Mouse (Mus musculus) midbrain, embryonic 16.5 days (tissue): ENCODE results near the gene Dppa5a. TPM values are rescaled to one million over a fixed set of nuclear protein-coding genes. Genes with fewer than 3 reads are reported as not detected.
"Not testable (repeated sequence)": the region's sequence is repeated elsewhere in the genome, so short reads cannot be mapped to it uniquely, and the experiment has no call there.

Experiments
- ATAC-seq: fragments of 200-750 bp; cut with Nextera tagmentation; 2 replicates; pipeline ENCODE4 v1.8.0; 2017; ENCODE audit warnings: moderate TSS enrichment
- H3K27ac ChIP-seq: fragments of 300-500 bp; sonication (generic); 2 replicates; pipeline ENCODE4 v1.5.1; 2014; ENCODE audit warnings: mild to moderate bottlenecking, low read length, mixed read lengths
- H3K27me3 ChIP-seq: fragments of 300-500 bp; sonication (generic); 2 replicates; pipeline ENCODE4 v1.6.1; 2014; ENCODE audit warnings: low read depth, low read length, mixed read lengths; ENCODE audit not compliant: control insufficient read depth, insufficient read depth
- H3K36me3 ChIP-seq: fragments of 300-500 bp; sonication (generic); 2 replicates; pipeline ENCODE4 v1.6.1; 2014; ENCODE audit warnings: mild to moderate bottlenecking, low read length, moderate library complexity, mixed read lengths; ENCODE audit not compliant: control insufficient read depth, insufficient read depth
- H3K4me1 ChIP-seq: fragments of 300-500 bp; sonication (generic); 2 replicates; pipeline ENCODE4 v1.6.1; 2014; ENCODE audit warnings: mild to moderate bottlenecking, low read length, mixed read lengths; ENCODE audit not compliant: control insufficient read depth, insufficient read depth
- H3K4me2 ChIP-seq: fragments of 300-500 bp; sonication (generic); 2 replicates; pipeline ENCODE4 v1.6.1; 2014; ENCODE audit warnings: mild to moderate bottlenecking, low read length, mixed read lengths
- H3K4me3 ChIP-seq: fragments of 300-500 bp; sonication (generic); 2 replicates; pipeline ENCODE4 v1.5.1; 2014; ENCODE audit warnings: low read depth, mild to moderate bottlenecking, low read length, moderate library complexity, mixed read lengths
- H3K9ac ChIP-seq: fragments of 300-500 bp; sonication (generic); 2 replicates; pipeline ENCODE4 v1.6.1; 2014; ENCODE audit warnings: low read depth, low read length, mixed read lengths
- H3K9me3 ChIP-seq: fragments of 300-500 bp; sonication (generic); replicated peaks from 2 replicates; pipeline ENCODE4 v1.6.1; 2014; ENCODE audit warnings: mild to moderate bottlenecking, low read length, mixed read lengths; ENCODE audit not compliant: control insufficient read depth, poor library complexity, severe bottlenecking
- WGBS: fragments of 180-500 bp; shearing (Covaris S2); extraction: QIAGEN DNeasy Blood & Tissue Kit; methylation state at CpG from one replicate; pipeline ENCODE4 v1.1.7; 2014; 5-methylcytosine and 5-hydroxymethylcytosine counted together
- polyA plus RNA-seq: library from polyadenylated mRNA; unstranded; fragments of >200 nt; fragmentation: Nextera tagmentation; extraction: Ambion mirVana; gene quantifications from 2 replicates; pipeline ENCODE4 v1.2.1, GENCODE M21; 2015

Dppa5a gene
- 7.4 and 8.3 TPM in 2 replicates for polyA plus RNA-seq

DNA sequence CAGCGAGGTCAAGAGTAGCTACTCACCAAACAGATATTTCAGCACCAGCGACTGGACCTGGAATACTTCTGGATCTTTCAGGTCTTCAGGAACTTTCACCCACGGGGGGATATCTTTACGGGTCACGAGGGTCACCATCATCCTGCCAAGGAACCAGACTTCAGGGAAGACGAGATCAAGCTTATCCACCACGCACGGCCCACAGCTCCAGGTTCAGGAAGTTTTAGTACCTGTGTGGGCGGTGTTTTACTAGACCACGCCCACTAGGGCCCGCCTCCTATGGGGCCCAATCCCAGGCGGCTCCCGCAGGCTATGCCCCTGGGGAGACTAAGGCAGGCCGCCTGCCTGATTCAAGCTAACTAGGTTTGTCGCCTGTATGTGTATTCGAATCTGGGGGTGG is at the start of gene Dppa5a:
Gene Dppa5a (minus strand): TSS at position 219 of the 400 bp plus-strand sequence.
- H3K4me1 ChIP-seq, H3K27me3 ChIP-seq, H3K4me3 ChIP-seq, H3K36me3 ChIP-seq, H3K4me2 ChIP-seq, H3K9me3 ChIP-seq, ATAC-seq, H3K27ac ChIP-seq, H3K9ac ChIP-seq: not testable (repeated sequence)
- 90% methylated on average over 16 of the region's 16 CpGs for WGBS

DNA sequence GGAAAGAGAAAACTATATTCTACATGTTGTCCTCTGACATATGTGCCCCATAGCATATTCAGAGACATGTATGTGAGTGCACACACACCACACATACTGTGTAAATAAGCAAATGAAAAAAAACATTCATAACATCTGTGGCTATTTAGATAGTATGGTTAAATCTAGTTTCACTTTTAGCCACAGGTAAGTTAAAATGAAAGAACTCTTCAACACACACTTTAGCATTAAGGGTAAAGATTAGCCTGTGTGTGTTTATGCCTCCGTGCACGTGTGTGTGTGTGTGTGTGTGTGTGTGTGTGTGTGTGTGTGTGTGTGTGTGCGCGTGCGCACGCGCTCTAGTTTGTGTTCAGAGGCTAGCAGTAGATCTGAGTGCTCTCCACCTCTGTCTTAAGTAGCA is 33.6 kb upstream of the Dppa5a start:
- Histone ChIP-seq H3K27me3 (peaks cover 8% of the 10 kb centered on the region), H3K4me3 (no peak overlapping the region), H3K9me3 (no peaks in the 10 kb centered on the region), H3K9ac (no peak overlapping the region), H3K27ac (no peak overlapping the region), H3K4me2 (no peak overlapping the region), H3K36me3 (no peaks in the 10 kb centered on the region), H3K4me1 (no peaks in the 10 kb centered on the region)
- no peak for ATAC-seq
- 91% methylated on average over 7 of the region's 7 CpGs for WGBS

DNA sequence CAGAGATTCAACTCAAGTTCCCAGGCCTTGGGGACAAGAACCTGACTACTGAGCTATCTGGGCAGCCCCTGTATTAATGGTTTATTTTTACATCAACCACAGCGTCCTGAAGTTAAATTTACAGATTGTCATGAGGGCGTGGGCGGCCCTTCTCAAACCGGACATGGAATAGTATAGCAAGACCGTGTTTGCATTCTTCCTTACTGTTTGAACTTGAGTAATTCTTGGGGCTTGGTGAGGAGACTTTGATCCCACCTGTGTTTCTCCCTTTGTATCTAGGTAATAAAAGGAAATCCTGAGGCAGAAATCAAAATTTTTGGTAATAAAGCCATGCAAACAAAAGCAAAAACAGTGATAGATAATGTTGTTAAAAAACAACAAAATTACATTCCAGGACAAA is 32.6 kb upstream of the Dppa5a start:
- H3K36me3 ChIP-seq: no peaks in the 10 kb centered on the region
- H3K27me3 ChIP-seq: peaks cover 18% of the 10 kb centered on the region
- no peak overlapping the region for H3K4me3 ChIP-seq
- no peak overlapping the region for H3K9ac ChIP-seq
- ATAC-seq: no peak
- peaks cover 3% of the 10 kb centered on the region; the same call in 1 of the 2 replicates for H3K4me1 ChIP-seq
- H3K4me2 ChIP-seq: no peak overlapping the region
- no peaks in the 10 kb centered on the region for H3K9me3 ChIP-seq
- WGBS: 93% methylated on average over 5 of the region's 5 CpGs
- H3K27ac ChIP-seq: no peak overlapping the region

DNA sequence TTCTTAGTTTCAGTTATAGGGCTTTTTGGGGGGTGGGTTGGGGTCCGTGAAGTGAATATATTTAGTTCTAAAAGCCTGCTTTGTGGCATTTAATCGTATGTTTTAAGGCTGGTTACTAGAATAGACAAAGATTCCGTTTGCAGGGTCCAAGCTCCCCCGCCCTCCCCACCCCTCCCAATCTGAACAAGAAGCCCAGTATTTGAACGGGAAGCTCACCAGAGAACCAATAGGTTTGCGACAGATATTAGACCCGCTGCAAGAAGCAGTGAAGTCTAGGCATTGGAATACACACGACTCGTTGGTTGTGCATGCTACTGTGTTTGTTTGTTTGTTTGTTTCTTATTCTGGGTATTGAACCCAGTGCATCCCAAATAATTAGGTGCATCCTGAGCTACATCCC is 28.5 kb upstream of the Dppa5a start:
- peaks cover 47% of the 10 kb centered on the region for H3K27me3 ChIP-seq
- 60% methylated on average over 9 of the region's 9 CpGs for WGBS
- H3K4me1 ChIP-seq: peaks cover 7% of the 10 kb centered on the region; the same call in 1 of the 2 replicates
- no peaks in the 10 kb centered on the region for H3K36me3 ChIP-seq
- H3K4me3 ChIP-seq: no peak overlapping the region; the same call in 1 of the 2 replicates
- H3K27ac ChIP-seq: no peak overlapping the region
- no peaks in the 10 kb centered on the region for H3K9me3 ChIP-seq
- no peak overlapping the region for H3K9ac ChIP-seq
- no peak overlapping the region; the same call in 1 of the 2 replicates for H3K4me2 ChIP-seq
- ATAC-seq: no peak

- peak within 1 kb of the TSS; percentile 55 for H3K9ac ChIP-seq
- H3K27me3 ChIP-seq: peaks cover 47% of the 10 kb centered on the region
- peaks cover 7% of the 10 kb centered on the region; the same call in 1 of the 2 replicates for H3K4me1 ChIP-seq
- H3K4me2 ChIP-seq: peak within 1 kb of the TSS; percentile 72
- H3K36me3 ChIP-seq: no peaks in the 10 kb centered on the region
- ATAC-seq: peak; percentile 98
- peak within 1 kb of the TSS; percentile 55 for H3K4me3 ChIP-seq
- WGBS: 4% methylated on average over 65 of the region's 93 CpGs
- H3K9me3 ChIP-seq: no peaks in the 10 kb centered on the region
- no peak within 1 kb of the TSS for H3K27ac ChIP-seq
These were observed 27.8 kb upstream of the Dppa5a start, which contains the start of gene Ddx43 for GRCm38 (mm10) chr9:78395630-78396351. TSS of gene Ddx43 (plus strand) at chr9:78395777.

DNA sequence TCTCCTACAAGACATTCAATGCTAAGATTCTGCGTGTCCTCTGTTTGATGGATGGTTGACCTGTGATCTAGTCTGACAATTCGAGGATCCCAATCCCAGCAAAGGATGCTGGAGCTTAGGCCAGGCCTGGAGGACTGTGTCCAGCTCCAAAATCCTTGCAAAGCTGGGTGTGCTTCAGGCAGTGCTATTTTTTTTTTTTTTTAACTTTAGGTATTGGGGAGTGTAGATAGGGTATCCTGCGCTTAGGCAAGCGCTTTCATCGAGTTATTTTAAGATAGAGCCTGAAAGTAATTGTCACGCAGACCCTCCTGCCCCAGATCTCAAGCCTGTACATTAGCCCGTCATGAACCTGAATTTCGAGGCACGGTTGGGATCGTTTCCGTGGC is 27.3 kb upstream of the Dppa5a start:
- Histone ChIP-seq H3K9ac (0 out of 2 replicates have a peak overlapping the region, but pooled peaks have one; percentile 55), H3K4me2 (peak overlapping the region; percentile 72), H3K36me3 (no peaks in the 10 kb centered on the region), H3K27ac (no peak overlapping the region), H3K4me3 (peak overlapping the region; percentile 55), H3K4me1 (peaks cover 7% of the 10 kb centered on the region; the same call in 1 of the 2 replicates), H3K27me3 (peaks cover 47% of the 10 kb centered on the region), H3K9me3 (no peaks in the 10 kb centered on the region)
- 39% methylated on average over 11 of the region's 11 CpGs for WGBS
- no peak for ATAC-seq

- no peak overlapping the region for H3K9ac ChIP-seq
- peaks cover 47% of the 10 kb centered on the region for H3K27me3 ChIP-seq
- 68% methylated on average over 7 of the region's 7 CpGs for WGBS
- H3K4me2 ChIP-seq: no peak overlapping the region
- no peaks in the 10 kb centered on the region for H3K9me3 ChIP-seq
- no peak for ATAC-seq
- H3K4me3 ChIP-seq: no peak overlapping the region
- no peak overlapping the region for H3K27ac ChIP-seq
- no peaks in the 10 kb centered on the region for H3K36me3 ChIP-seq
- H3K4me1 ChIP-seq: peaks cover 7% of the 10 kb centered on the region; the same call in 1 of the 2 replicates
These were observed 26.6 kb upstream of the Dppa5a start for GRCm38 (mm10) chr9:78394602-78395001.

DNA sequence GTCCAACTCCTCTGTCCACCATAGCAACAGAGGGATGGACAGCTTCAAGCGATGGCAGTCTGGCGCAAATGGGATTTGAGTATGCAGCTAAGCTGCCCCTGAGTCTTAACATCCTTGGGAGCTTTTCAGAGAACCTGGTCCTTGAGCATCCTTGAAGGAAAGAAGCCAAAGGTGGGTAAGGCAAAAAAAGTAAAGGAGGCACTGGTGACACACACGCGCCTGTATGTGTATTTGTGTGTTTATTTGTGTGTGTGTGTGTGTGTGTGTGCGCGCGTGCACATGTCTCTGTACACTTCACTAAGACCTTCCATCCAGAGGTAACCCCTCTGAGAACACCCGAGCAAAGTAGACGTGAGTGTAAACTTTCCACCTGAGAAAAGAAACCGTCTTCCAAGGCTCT is 25.8 kb upstream of the Dppa5a start:
- no peak overlapping the region for H3K4me3 ChIP-seq
- H3K4me2 ChIP-seq: no peak overlapping the region
- H3K9ac ChIP-seq: no peak overlapping the region
- peaks cover 47% of the 10 kb centered on the region for H3K27me3 ChIP-seq
- H3K27ac ChIP-seq: no peak overlapping the region
- H3K36me3 ChIP-seq: no peaks in the 10 kb centered on the region
- H3K9me3 ChIP-seq: no peaks in the 10 kb centered on the region
- peaks cover 7% of the 10 kb centered on the region; the same call in 1 of the 2 replicates for H3K4me1 ChIP-seq
- 90% methylated on average over 10 of the region's 10 CpGs for WGBS
- ATAC-seq: no peak

DNA sequence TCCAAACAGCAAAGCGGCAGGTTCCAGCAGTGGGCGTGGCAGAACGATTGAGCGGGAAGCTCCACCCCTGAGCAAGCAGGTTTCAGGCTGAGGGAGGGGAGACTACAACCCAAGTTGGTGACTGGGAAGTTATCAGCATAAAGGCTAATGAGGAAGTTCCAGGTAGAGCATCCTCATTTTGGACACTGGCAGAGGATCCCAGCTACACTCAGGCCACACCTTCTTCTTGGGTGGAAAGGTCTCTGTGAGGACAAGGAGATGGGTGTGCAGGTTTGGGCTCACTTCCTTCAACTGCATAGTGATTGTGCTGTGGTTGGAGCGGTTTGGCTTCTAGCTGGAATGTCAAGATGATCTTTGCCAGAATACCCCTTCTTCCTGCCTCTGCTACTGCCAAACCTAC is 22.0 kb upstream of the Dppa5a start:
- Histone ChIP-seq H3K4me3 (no peak overlapping the region), H3K36me3 (no peaks in the 10 kb centered on the region), H3K9ac (no peak overlapping the region), H3K4me1 (no peaks in the 10 kb centered on the region), H3K27ac (no peak overlapping the region), H3K27me3 (peaks cover 25% of the 10 kb centered on the region), H3K9me3 (no peaks in the 10 kb centered on the region), H3K4me2 (no peak overlapping the region)
- WGBS: 63% methylated on average over 5 of the region's 5 CpGs
- no peak for ATAC-seq
